Mouse (Mus musculus): Measurements from ENCODE around the gene Fam102b.

DNA sequence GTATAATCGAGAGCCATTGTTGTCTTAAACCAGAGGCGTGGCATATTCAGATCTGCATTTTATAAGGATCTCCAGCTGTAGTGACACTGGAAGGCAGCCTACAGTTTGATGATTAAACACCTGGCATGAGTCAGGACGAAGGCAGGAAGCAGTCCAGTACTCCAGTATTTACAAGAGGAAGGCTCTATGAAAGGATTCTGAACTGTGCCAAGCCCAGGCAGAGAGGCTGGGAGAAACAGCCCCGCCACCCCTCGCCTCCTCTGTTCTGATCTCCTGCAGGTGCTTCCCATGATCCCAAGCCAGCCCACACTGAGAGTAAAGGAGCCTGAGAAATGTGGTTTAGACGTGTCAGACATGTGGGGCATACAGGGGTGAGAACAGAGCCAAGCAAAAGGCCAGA, 3.4 kb upstream of the Fam102b start:
- TF ChIP-seq CHD2 (IDR thresholded peaks at IDR 0.05; ENCODE audit: low read depth, low read length), result no peak
- TF ChIP-seq ZC3H11A (IDR thresholded peaks at IDR 0.05; ENCODE audit: borderline replicate concordance, low read depth, low read length), result no peak
- TF ChIP-seq ZNF384 (IDR thresholded peaks at IDR 0.05; ENCODE audit: low read depth, low read length), result no peak
- TF ChIP-seq HCFC1 (IDR thresholded peaks at IDR 0.05; ENCODE audit: borderline replicate concordance, insufficient read depth, low read length), result no peak
- no peak for TF ChIP-seq MAFK (IDR thresholded peaks at IDR 0.05; ENCODE audit: insufficient read depth, low read depth, low read length)

All from ES-E14 (cell line).